Mouse (Mus musculus) embryonic facial prominence, embryonic 15.5 days (tissue): Measurements from ENCODE around the gene Mfsd12. TPM values are rescaled to one million over a fixed set of nuclear protein-coding genes. Genes with fewer than 3 reads are reported as not detected.

ENCODE experiments used
- ATAC-seq: fragments of 200-750 bp; cut with Nextera tagmentation; 2 replicates; pipeline ENCODE4 v1.8.0; 2017; ENCODE audit warnings: low read depth, moderate TSS enrichment; ENCODE audit not compliant: insufficient number of reproducible peaks, low FRiP score, low TSS enrichment
- H3K27ac ChIP-seq: fragments of 300-500 bp; sonication (generic); replicated peaks from 2 replicates; pipeline ENCODE4 v1.5.1; 2015; ENCODE audit warnings: mild to moderate bottlenecking, inconsistent platforms
- H3K27me3 ChIP-seq: fragments of 300-500 bp; sonication (generic); 2 replicates; pipeline ENCODE4 v1.6.1; 2015; ENCODE audit warnings: inconsistent platforms
- H3K36me3 ChIP-seq: fragments of 300-500 bp; sonication (generic); 2 replicates; pipeline ENCODE4 v1.6.1; 2015; ENCODE audit warnings: mild to moderate bottlenecking, inconsistent platforms
- H3K4me1 ChIP-seq: fragments of 300-500 bp; sonication (generic); 2 replicates; pipeline ENCODE4 v1.6.1; 2015; ENCODE audit warnings: inconsistent platforms
- H3K4me2 ChIP-seq: fragments of 300-500 bp; sonication (generic); replicated peaks from 2 replicates; pipeline ENCODE4 v1.6.1; 2015; ENCODE audit warnings: mild to moderate bottlenecking, inconsistent platforms
- H3K4me3 ChIP-seq: fragments of 300-500 bp; sonication (generic); replicated peaks from 2 replicates; pipeline ENCODE4 v1.5.1; 2015; ENCODE audit warnings: mild to moderate bottlenecking, inconsistent platforms
- H3K9ac ChIP-seq: fragments of 300-500 bp; sonication (generic); 2 replicates; pipeline ENCODE4 v1.6.1; 2015; ENCODE audit warnings: inconsistent platforms
- H3K9me3 ChIP-seq: fragments of 300-500 bp; sonication (generic); replicated peaks from 2 replicates; pipeline ENCODE4 v1.6.1; 2016; ENCODE audit warnings: inconsistent platforms
- WGBS: fragments of 180-500 bp; shearing (Covaris S2); methylation state at CpG from one replicate; pipeline ENCODE4 v1.1.7; 2015; 5-methylcytosine and 5-hydroxymethylcytosine counted together
- microRNA-seq: library from miRNA; unstranded; fragments of <30 nt; microRNA quantifications from one replicate; pipeline ENCODE4, GENCODE M21; 2016; ENCODE audit warnings: borderline number of aligned reads
- polyA plus RNA-seq: library from polyadenylated mRNA; unstranded; fragments of >200 nt; fragmentation: Nextera tagmentation; extraction: Ambion mirVana; gene quantifications from 2 replicates; pipeline ENCODE4 v1.2.1, GENCODE M21; 2015

The Mfsd12 gene
- polyA plus RNA-seq, 1 experiment from 2014 or later: 15.8 TPM

DNA sequence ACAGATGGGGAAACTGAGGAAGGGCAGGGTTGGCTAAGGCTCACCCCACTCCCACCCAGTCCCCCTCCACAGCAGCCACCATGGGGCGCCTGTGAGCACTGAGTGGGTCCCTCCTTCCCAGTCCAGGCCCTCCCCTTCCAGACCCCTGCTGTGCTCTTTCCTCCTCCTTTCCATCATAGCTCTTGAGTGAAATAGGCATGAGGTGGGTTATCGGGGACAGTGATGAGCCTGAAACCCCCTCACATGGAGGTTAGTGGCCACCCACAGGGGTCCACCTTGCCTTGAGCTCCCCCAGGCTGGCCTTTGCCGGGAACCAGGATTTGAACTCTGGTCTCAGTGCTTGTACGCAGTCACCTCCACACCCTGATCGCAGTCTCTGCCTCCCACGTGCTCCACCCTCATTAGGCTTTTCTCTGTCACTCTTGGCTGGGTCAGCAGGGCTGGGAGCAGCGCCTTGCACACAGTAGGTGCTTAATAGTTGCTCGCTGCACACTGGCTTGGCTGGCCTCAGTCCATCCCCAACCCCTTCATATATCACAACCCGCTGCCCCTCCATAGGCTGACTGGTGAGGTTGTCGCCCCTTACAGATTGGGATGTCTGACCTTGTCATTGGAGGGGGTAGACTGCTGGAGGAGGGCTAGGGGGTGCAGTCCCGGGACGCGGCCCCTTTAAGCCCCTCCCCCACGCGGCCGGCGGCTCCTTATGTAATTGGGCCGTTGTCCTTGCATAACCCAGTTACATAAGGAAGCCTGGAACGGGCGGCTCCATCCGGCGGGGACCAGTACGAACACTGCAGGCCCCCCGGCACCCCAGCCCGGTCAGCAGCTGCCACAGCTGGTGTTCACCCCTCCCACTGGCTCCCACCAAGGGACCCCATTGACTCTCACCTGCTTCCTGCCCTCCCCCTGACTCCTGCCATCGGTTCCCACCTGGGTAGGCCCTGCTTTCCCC lies 56.3 kb downstream of the Mfsd12 start:
- Histone ChIP-seq H3K27me3 (no peaks in the 10 kb centered on the region), H3K36me3 (peaks cover 31% of the 10 kb centered on the region), H3K9ac (no peak overlapping the region), H3K4me2 (peak overlapping the region; percentile 19; the same call in 1 of the 2 replicates), H3K4me1 (peaks cover 100% of the 10 kb centered on the region), H3K27ac (peak overlapping the region; percentile 86), H3K4me3 (no peak overlapping the region), H3K9me3 (no peaks in the 10 kb centered on the region)
- 28% methylated on average over 26 of the region's 26 CpGs for WGBS
- no peak for ATAC-seq

DNA sequence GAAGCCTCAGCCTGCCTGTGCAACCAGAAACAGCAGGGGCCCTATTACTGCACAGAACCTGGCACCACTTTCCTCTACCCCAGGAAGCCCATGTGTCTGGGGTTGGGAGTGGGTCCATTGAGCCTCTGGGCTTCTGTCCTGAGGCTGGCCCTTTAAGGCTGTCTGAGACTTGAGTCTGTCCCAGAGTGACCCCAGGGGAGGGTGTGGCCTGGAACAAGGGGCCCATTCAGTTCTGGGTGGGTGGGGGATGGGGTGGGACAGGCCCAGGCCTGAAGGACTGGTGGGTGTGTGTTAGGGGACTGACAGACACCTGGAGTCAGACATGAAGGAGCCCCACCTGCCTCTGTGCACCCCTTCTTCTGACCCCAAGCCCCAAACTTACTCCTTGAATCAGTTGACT lies 57.4 kb downstream of the Mfsd12 start:
- Histone ChIP-seq H3K27ac (peak overlapping the region; percentile 86), H3K9ac (no peak overlapping the region), H3K27me3 (no peaks in the 10 kb centered on the region)

GRCm38 (mm10) chr10:81415146-81415545 lies 57.9 kb downstream of the Mfsd12 start:
- H3K36me3 ChIP-seq: peaks cover 38% of the 10 kb centered on the region
- H3K4me2 ChIP-seq: no peak overlapping the region
- H3K9ac ChIP-seq: no peak overlapping the region
- no peaks in the 10 kb centered on the region for H3K27me3 ChIP-seq
- peak overlapping the region; percentile 58; the same call in 1 of the 2 replicates for H3K27ac ChIP-seq
- peaks cover 99% of the 10 kb centered on the region for H3K4me1 ChIP-seq
- no peak for ATAC-seq
- WGBS: 81% methylated on average over 5 of the region's 5 CpGs
- no peak overlapping the region for H3K4me3 ChIP-seq
- H3K9me3 ChIP-seq: no peaks in the 10 kb centered on the region

More for the DNA sequence above, 57.4 kb downstream of the Mfsd12 start:
- Histone ChIP-seq H3K36me3 (peaks cover 33% of the 10 kb centered on the region), H3K4me3 (no peak overlapping the region), H3K4me1 (peaks cover 100% of the 10 kb centered on the region), H3K9me3 (no peaks in the 10 kb centered on the region), H3K4me2 (0 out of 2 replicates have a peak overlapping the region, but pooled peaks have one; percentile 19)
- ATAC-seq: no peak

Small RNA genes within 50 kb of the gene (microRNA-seq; reads per million reads assigned to microRNA genes)
- gene Mir6913: not detected

Other genes starting within 250 kb of the Mfsd12 start
- gene Zbtb7a, start 222.3 kb upstream of the Mfsd12 start, polyA plus RNA-seq: 57.6 and 59.4 TPM in 2 replicates
- 52.0 and 52.7 TPM in 2 replicates for gene Pias4, start 189.6 kb upstream of the Mfsd12 start, polyA plus RNA-seq
- gene Eef2, start 180.9 kb upstream of the Mfsd12 start, polyA plus RNA-seq: 654 and 688 TPM in 2 replicates
- 65.4 and 67.7 TPM in 2 replicates for gene Dapk3, start 174.5 kb upstream of the Mfsd12 start, polyA plus RNA-seq
- gene 4930442H23Rik, start 173.6 kb upstream of the Mfsd12 start, polyA plus RNA-seq: 0.13 and 0.21 TPM in 2 replicates
- 0.36 and 0.54 TPM in 2 replicates for gene Nmrk2, start 155.4 kb upstream of the Mfsd12 start, polyA plus RNA-seq
- gene Atcay, start 126.7 kb upstream of the Mfsd12 start, polyA plus RNA-seq: 0.47 and 0.69 TPM in 2 replicates
- gene Zfr2, start 124.3 kb upstream of the Mfsd12 start, polyA plus RNA-seq: 13.7 and 16.0 TPM in 2 replicates
- gene Matk, start 104.6 kb upstream of the Mfsd12 start, polyA plus RNA-seq: 7.1 and 9.1 TPM in 2 replicates
- 199 and 203 TPM in 2 replicates for gene Mrpl54, start 90.6 kb upstream of the Mfsd12 start, polyA plus RNA-seq
- 70.9 and 77.4 TPM in 2 replicates for gene Apba3, start 90.5 kb upstream of the Mfsd12 start, polyA plus RNA-seq
- 15.1 and 22.6 TPM in 2 replicates for gene Tjp3, start 65.9 kb upstream of the Mfsd12 start, polyA plus RNA-seq
- gene Pip5k1c, start 64.5 kb upstream of the Mfsd12 start, polyA plus RNA-seq: 51.1 and 53.8 TPM in 2 replicates
- gene Cactin, start 36.4 kb upstream of the Mfsd12 start, polyA plus RNA-seq: 41.4 and 44.0 TPM in 2 replicates
- 13.2 and 14.2 TPM in 2 replicates for gene Tbxa2r, start 28.8 kb upstream of the Mfsd12 start, polyA plus RNA-seq
- 0.29 and 0.35 TPM in 2 replicates for gene Gipc3, start 14.2 kb upstream of the Mfsd12 start, polyA plus RNA-seq
- gene Hmg20b, start 7.0 kb upstream of the Mfsd12 start, polyA plus RNA-seq: 94.7 and 96.1 TPM in 2 replicates
- 0.73 and 1.3 TPM in 2 replicates for gene 4930404N11Rik, start 8.3 kb downstream of the Mfsd12 start, polyA plus RNA-seq
- 98.8 and 102 TPM in 2 replicates for gene Fzr1, start 21.0 kb downstream of the Mfsd12 start, polyA plus RNA-seq
- gene Dohh, start 26.9 kb downstream of the Mfsd12 start, polyA plus RNA-seq: 83.1 and 85.2 TPM in 2 replicates
- gene Gm48551, start 27.0 kb downstream of the Mfsd12 start, polyA plus RNA-seq: 3.1 and 3.2 TPM in 2 replicates
- gene Gm48552, start 31.5 kb downstream of the Mfsd12 start, polyA plus RNA-seq: 1.6 and 2.9 TPM in 2 replicates
- gene Smim24, start 35.6 kb downstream of the Mfsd12 start, polyA plus RNA-seq: 5.0 and 8.3 TPM in 2 replicates
- 138 and 139 TPM in 2 replicates for gene Nfic, start 98.1 kb downstream of the Mfsd12 start, polyA plus RNA-seq
- gene Celf5, start 125.2 kb downstream of the Mfsd12 start, polyA plus RNA-seq: 1.4 and 1.6 TPM in 2 replicates
- gene Ncln, start 138.9 kb downstream of the Mfsd12 start, polyA plus RNA-seq: 81.9 and 89.1 TPM in 2 replicates
- gene S1pr4, start 142.6 kb downstream of the Mfsd12 start, polyA plus RNA-seq: 0.77 and 1.1 TPM in 2 replicates
- gene Gna15, start 166.7 kb downstream of the Mfsd12 start, polyA plus RNA-seq: 4.9 and 6.4 TPM in 2 replicates
- gene Gna11, start 187.7 kb downstream of the Mfsd12 start, polyA plus RNA-seq: 89.1 and 89.2 TPM in 2 replicates
- 642 and 649 TPM in 2 replicates for gene Aes, start 202.0 kb downstream of the Mfsd12 start, polyA plus RNA-seq
- gene Tle2, start 217.1 kb downstream of the Mfsd12 start, polyA plus RNA-seq: 63.1 and 73.7 TPM in 2 replicates
- gene Tle6, start 243.6 kb downstream of the Mfsd12 start, polyA plus RNA-seq: 16.4 and 19.6 TPM in 2 replicates
- gene BC025920, start 248.8 kb downstream of the Mfsd12 start, polyA plus RNA-seq: 0.84 and 1.3 TPM in 2 replicates